Mouse (Mus musculus): ENCODE measurements at regions not wholly inside any gene's neighbourhood (a gene's known extent, or its start where the extent isn't known, plus 50 kb on each side); places are given as distances from the start of the nearest gene placed in this dataset.

- peak; percentile 62 for DNase-seq
Measured at GRCm38 (mm10) chr8:87417466-87417865, 54.9 kb downstream of the Cbln1 start.

DNA sequence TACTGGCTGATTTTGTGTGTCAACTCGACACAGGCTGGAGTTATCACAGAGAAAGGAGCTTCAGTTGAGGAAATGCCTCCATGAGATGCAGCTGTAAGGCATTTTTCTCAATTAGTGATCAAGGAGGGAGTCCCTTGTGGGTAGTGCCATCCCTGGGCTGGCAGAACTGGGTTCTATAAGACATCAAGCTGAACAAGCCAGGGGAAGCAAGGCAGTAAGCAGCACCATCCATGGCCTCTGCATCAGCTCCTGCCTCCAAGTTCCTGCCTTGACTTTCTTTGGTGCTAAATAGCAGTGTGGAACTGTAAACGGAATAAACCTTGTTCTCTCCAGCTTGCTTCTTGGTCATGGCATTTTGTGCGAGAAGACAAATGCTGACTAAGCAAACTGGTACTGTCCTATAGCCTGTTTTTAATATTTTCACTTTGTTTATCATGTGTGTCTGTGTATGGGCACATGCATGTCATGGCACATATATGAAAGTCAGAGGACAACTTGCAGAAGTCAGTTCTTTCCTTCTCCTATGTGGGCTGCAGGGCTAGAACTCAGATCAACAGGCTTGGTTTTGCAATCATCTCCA, 57.3 kb downstream of the Cbln1 start:
- peak; percentile 55 for DNase-seq

- peak; percentile 75 for DNase-seq
Measured at GRCm38 (mm10) chr8:87389016-87389415, 83.4 kb downstream of the Cbln1 start.

- DNase-seq: peak; percentile 66
Measured at GRCm38 (mm10) chr8:87383527-87384206, 88.7 kb downstream of the Cbln1 start.

DNA sequence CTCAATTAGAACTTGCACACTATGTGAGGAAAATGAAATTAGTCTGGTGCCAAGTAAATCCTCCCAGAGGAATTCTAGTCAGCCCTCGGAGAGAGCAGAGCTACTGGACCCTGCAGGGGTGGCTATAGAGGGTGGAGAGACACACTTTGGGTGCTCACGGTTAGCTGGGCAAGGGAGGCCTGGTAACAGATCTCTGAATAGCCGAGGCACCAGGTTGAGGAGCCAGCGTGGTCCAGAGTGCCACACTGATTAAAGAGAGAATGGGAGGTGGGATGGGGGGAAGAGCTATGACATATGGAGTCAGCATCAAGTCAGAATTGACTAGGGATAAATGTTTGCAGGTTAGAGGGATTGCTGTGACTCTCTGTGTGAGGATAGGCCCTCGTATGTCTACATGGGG, 90.1 kb downstream of the Cbln1 start:
- DNase-seq: peak; percentile 64

GRCm38 (mm10) chr8:87380791-87381190, 91.6 kb downstream of the Cbln1 start:
- DNase-seq: peak; percentile 61

- peak; percentile 63 for DNase-seq
Measured at GRCm38 (mm10) chr8:87379296-87379695, 93.1 kb downstream of the Cbln1 start.

GRCm38 (mm10) chr8:87374044-87374443, 98.4 kb downstream of the Cbln1 start:
- DNase-seq: no peak

DNA sequence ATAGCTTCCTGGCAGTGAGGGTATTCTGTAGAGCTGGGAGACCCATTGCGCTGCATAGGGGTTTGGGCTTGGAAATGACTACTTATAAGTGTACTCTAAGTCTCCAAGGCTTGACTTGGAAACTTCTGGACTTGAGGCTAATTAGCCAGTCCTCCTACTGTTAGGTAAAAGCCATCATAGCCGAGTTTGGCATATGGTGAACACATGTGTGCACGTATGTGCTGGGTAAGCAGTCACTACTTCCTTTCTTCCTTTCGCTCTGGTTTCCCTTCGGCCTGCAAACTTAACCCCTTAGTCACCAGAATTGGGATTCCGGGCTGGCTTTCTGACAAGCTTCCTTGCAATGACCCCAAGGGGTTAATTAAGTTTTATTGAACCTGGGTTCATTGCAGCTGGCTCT, 98.9 kb downstream of the Cbln1 start:
- no peak for DNase-seq

DNA sequence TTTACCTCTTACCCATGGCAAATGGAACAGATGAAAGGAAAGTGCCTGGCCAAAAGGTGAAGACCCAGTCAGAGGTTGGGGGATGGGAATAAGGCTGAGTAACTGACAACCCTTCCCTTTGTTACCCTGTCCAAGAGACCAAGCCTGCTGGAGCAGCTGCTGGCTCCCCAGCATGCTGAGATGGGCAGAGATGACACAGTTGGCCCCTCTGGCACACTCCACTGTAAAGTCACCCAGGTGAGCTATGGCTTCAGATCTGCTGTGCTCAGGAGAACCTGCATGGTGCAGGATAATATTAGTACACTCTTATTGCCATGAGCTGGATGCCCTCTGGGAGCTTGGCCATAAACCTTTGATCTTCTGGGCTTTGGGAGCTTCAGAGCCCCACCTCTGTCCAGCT, 100.3 kb downstream of the Cbln1 start:
- DNase-seq: no peak

DNA sequence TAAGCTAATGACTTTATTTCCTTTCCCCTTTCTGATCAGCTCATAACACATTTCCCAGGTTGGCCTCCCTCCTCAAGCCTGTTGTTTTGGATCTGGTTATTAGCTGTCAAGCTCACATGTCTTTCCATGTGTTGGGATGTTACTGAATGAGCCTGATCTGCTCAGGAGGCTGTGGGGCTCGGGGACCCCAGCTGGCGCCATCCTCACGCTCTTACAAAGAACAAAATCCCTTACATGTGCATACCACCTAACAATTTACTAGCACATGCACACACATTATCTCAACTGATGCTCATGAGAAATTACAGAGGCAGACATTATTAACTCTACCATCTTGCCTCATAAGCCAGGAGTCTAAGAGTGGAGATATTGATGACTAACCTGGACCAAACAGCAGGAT, 102.2 kb downstream of the Cbln1 start:
- no peak for DNase-seq

DNA sequence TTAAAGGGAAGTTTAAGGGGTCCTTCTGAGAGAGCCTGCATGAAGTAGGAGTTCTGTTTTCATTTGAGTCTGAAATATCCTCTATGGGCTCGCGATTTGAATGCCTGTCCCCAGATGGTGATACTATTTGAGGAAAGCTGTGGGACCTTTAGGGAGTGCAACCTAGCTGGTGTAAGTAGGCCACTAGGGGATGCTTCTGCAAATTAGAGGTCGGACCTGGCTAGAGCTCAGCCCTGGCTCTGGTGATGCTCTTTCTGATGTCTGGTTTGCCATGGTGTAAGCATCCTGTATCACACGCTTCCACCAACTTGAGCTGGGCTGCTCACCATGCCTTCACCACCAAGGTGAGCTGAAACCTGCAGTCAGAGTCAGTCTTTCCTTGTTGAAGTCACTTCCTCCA, 121.9 kb downstream of the Cbln1 start:
- DNase-seq: no peak

- no peak for DNase-seq
Measured at GRCm38 (mm10) chr8:87349781-87350181, 122.6 kb downstream of the Cbln1 start.

- DNase-seq: no peak
Measured at GRCm38 (mm10) chr8:87329371-87329770, 143.0 kb downstream of the Cbln1 start.

- peak; percentile 85 for DNase-seq
Measured at GRCm38 (mm10) chr8:87314570-87314969, 157.8 kb downstream of the Cbln1 start.

- DNase-seq: no peak
Measured at GRCm38 (mm10) chr8:87311282-87311681, 161.1 kb downstream of the Cbln1 start.

DNA sequence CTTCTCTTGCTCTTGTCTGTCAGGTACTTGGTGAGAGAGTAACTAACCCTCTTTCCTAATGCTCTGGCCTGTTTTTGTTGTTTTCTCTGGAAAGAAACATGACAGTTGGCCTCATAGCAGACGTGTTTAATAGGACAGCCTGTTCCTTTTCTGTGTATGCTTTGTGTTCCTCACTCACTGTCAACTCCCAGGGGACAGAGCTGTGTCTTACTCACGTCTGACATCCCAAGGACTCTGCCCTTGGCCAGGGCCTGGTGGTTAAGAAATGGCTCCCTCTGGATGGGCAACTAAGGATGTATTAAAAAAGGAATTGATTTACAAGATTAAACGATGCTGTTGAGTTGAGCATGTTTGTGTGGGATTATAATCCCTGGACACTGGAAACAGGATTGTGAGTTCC, 164.1 kb downstream of the Cbln1 start:
- no peak for DNase-seq

DNA sequence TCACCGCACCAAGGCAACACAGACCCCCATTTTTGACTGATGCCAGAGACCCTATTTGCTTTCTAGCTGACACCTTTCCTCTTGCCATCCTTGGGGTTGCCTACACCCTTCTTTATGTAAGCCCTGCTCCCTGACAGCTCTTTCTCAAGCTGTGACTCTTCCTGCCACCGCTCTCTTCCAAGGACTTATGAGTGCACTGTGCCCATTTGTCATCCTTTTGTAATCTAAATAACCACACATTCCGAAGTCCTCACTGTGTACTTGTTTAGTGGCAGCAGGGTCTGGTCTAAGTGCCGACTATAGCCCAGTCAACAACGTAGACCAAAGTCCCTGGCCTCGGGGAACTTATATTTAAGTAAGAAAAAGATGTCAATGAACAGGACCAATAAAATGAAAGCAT, 167.4 kb downstream of the Cbln1 start:
- DNase-seq: no peak

- DNase-seq: no peak
Measured at GRCm38 (mm10) chr8:87303522-87303921, 168.9 kb downstream of the Cbln1 start.

- no peak for DNase-seq
Measured at GRCm38 (mm10) chr8:87297761-87298160, 174.6 kb downstream of the Cbln1 start.

- no peak for DNase-seq
Measured at GRCm38 (mm10) chr8:87297331-87297730, 175.1 kb downstream of the Cbln1 start.

DNA sequence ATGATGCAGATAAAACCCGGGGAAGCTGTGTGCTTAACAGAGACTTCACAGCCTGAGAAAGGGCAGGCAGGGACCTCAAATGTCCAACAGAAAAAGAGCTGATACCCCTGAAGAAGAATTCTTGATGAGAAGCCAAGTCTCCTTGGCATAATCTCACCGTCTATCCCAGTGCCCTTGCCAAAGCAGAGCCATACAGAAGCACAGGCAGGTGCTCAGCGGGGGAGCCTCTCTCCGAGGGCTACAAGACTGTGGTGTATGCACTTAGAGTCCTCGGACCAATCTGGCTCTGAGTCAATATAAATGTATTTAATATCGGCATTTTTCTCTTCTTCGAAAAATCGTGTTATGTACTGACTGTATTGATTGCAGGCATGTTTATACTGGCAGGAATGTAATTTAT, 186.3 kb downstream of the Cbln1 start:
- no peak for DNase-seq

DNA sequence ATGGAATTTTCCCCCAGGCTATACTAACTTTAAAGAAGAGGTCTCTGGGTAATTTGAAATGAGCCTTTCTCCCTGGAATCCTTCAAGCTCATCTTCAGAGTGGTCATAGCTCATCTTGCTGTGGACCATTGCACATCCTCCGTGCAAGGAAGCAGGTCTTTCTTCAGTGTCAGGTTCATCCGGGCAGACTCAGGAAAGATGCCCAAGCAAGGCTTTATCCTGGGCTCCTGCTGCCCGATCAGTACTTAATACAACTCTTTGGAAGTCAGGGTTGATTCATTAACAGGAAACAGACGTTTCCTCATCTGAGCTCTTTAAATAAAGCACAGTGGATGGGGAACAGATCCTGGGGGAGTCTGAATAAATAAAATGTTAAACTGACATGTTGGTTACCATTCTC, 188.1 kb downstream of the Cbln1 start:
- DNase-seq: no peak

GRCm38 (mm10) chr8:87282511-87282910, 189.9 kb downstream of the Cbln1 start:
- no peak for DNase-seq

DNA sequence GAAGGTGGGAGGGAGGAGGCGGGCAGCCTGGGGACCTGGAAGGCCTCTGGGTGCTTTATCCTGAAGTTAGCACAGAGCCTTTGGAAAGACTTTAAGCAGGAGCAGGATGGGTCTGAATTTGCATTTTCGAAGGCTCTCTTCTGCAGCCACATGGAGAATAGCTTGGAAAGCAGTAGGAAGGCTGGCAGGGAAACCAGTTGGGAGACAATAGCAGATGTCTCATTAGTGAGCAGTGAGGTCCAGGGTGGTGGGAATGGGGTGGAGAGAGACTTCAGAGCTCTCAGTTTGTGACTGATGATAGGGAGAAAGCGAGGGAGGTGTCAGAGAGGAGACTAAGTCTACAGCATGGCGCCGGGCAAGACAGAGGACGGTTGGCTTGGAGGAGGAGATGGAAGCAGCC, 199.1 kb downstream of the Cbln1 start:
- DNase-seq: no peak

Data from heart, adult 11 months (tissue).